Mouse (Mus musculus) olfactory bulb, adult 2 months (tissue): ENCODE data around the gene Rps17.
A peak's percentile ranks its signal among the peaks of the same experiment; 100 is the strongest.

Source experiments
- CTCF ChIP-seq: fragments of 200-500 bp; IDR thresholded peaks from 2 replicates; pipeline ENCODE4 v1.5.1; 2012; ENCODE audit warnings: low read depth, mild to moderate bottlenecking, low read length, moderate library complexity; ENCODE audit not compliant: insufficient read depth
- POLR2A ChIP-seq: fragments of 200-500 bp; IDR thresholded peaks from 2 replicates; pipeline ENCODE4 v1.6.1; 2012; ENCODE audit warnings: mild to moderate bottlenecking, low read depth, low read length, moderate library complexity; ENCODE audit not compliant: insufficient read depth

DNA sequence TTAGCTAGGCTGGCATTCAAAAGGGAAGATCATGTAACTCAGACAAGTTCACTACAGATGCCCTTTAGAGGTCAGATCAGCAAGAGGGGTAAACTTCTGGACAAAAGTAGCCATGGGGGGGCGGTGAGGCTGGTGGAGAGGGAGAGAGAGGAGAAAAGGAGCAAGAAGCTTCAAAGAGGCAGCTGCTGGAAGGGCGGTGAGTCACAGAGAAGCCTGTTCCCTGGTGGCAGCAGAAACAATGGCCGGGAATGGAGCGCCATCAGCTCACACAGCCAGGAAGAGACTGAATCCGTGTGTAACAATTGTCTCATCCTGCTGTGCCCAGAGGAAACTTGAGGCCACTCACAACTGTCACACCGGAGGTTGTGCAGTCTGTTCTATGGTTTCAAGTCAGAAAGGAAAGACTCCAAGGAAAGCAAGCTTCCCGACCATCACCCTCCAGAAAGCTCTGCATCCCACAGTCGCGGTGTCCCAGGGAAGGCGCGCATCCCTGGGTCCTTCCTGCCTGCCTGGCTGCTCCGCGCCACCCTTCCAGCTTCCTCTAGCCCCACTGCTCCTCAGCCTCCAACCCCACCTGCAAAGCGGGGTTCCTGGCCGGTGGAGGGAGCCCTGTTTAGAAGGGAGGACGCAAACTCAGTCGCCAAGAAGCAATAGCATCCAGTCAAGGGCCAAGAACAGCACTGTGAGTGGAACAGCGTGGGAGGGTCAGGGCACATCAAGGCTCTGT is 9.2 kb downstream of the Rps17 start:
- peak; percentile 6; the same call in 1 of the 2 replicates for TF ChIP-seq CTCF
- TF ChIP-seq POLR2A, result no peak
